Mouse (Mus musculus): ENCODE results near the gene Trem2. TPM values are rescaled to one million over a fixed set of nuclear protein-coding genes. Genes with fewer than 3 reads are reported as not detected.
"Not testable (repeated sequence)": the region's sequence is repeated elsewhere in the genome, so short reads cannot be mapped to it uniquely, and the experiment has no call there.

The Trem2 gene
- polyA plus RNA-seq (2015; fragmentation: Nextera tagmentation; extraction: Ambion mirVana): 2.4 and 2.9 TPM in 2 replicates

- Histone ChIP-seq H3K27me3 (no peaks in the 10 kb centered on the region), H3K9me3 (replicated peaks) (no peaks in the 10 kb centered on the region), H3K36me3 (no peaks in the 10 kb centered on the region), H3K4me3 (replicated peaks) (no peak within 1 kb of the TSS), H3K4me2 (no peak within 1 kb of the TSS), H3K27ac (no peak within 1 kb of the TSS), H3K4me1 (no peaks in the 10 kb centered on the region), H3K9ac (no peak within 1 kb of the TSS)
- ATAC-seq (replicated peaks; ENCODE audit: low FRiP score): no peak
- 77% methylated on average over 5 of the region's 5 CpGs for WGBS
Measured at GRCm38 (mm10) chr17:48346231-48346630, at the start of gene Trem2. Gene Trem2, plus strand, starts transcription at chr17:48346401.

- Histone ChIP-seq H3K4me3 (replicated peaks) (no peak within 1 kb of the TSS), H3K9me3 (replicated peaks) (no peaks in the 10 kb centered on the region), H3K27ac (no peak within 1 kb of the TSS), H3K4me1 (no peaks in the 10 kb centered on the region), H3K27me3 (no peaks in the 10 kb centered on the region), H3K36me3 (no peaks in the 10 kb centered on the region), H3K9ac (no peak within 1 kb of the TSS), H3K4me2 (no peak within 1 kb of the TSS)
- no peak; the same call in 1 of the 2 replicates for ATAC-seq (replicated peaks; ENCODE audit: low FRiP score)
- WGBS: 17% methylated on average over 3 of the region's 4 CpGs
Measured at GRCm38 (mm10) chr17:48299203-48299602, 47.0 kb upstream of the Trem2 start, which contains the start of gene Treml2. Gene Treml2, plus strand, starts transcription at chr17:48299498.

GRCm38 (mm10) chr17:48299756-48300155, 46.4 kb upstream of the Trem2 start:
- Histone ChIP-seq H3K27me3 (no peaks in the 10 kb centered on the region), H3K4me3 (replicated peaks) (no peak overlapping the region), H3K27ac (no peak overlapping the region), H3K4me2 (no peak overlapping the region), H3K9ac (no peak overlapping the region), H3K36me3 (no peaks in the 10 kb centered on the region), H3K9me3 (replicated peaks) (no peaks in the 10 kb centered on the region), H3K4me1 (no peaks in the 10 kb centered on the region)
- WGBS: 70% methylated on average over 4 of the region's 7 CpGs
- no peak for ATAC-seq (replicated peaks; ENCODE audit: low FRiP score)

DNA sequence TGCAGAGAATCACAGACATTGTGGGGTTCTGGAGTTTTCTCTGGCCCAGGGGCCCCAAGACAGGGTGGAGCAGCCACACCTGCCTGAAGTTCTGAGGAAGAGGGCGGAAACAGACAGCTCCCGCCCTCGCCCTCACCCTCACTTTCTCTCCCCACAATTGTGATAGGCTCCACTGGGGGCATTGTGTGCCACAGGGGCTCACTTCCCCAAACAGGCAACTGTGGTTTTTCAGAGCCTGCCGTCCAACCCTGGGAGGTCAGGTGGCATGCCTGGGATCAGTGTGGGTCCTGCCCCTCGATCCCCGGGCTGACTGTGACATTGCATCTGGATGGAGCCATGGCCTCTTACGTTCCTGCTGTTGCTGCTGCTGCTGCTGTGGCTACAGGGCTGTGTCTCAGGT, 46.0 kb upstream of the Trem2 start:
- H3K4me3 ChIP-seq (replicated peaks): no peak overlapping the region
- H3K4me2 ChIP-seq: no peak overlapping the region
- H3K36me3 ChIP-seq: no peaks in the 10 kb centered on the region
- H3K9ac ChIP-seq: no peak overlapping the region
- no peaks in the 10 kb centered on the region for H3K9me3 ChIP-seq (replicated peaks)
- 71% methylated on average over 7 of the region's 7 CpGs for WGBS
- H3K4me1 ChIP-seq: no peaks in the 10 kb centered on the region
- no peak overlapping the region for H3K27ac ChIP-seq
- no peaks in the 10 kb centered on the region for H3K27me3 ChIP-seq
- no peak for ATAC-seq (replicated peaks; ENCODE audit: low FRiP score)

DNA sequence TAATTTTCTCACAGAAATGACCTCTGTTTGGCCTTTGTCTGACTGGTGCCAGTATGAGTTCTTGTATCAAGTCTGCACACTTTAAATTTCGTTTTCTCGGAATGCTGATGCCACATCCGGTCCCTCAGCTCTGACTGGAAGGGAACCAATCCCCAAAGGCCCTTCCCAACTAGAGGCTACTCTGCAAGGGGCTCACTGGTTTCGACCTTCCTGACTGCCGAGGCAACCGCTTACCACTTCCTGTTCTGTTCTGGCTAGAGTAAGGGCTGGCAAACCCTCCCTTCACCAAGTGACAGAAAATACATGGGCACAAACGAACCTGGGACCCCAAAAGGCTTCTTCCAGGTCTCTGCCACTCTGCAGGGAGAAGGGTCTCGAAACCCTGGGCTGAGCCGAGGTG, 45.3 kb upstream of the Trem2 start:
- ATAC-seq (replicated peaks; ENCODE audit: low FRiP score): no peak
- Histone ChIP-seq H3K36me3 (no peaks in the 10 kb centered on the region), H3K4me1 (no peaks in the 10 kb centered on the region), H3K9me3 (replicated peaks) (no peaks in the 10 kb centered on the region), H3K9ac (no peak overlapping the region), H3K27ac (no peak overlapping the region), H3K4me2 (no peak overlapping the region), H3K27me3 (no peaks in the 10 kb centered on the region), H3K4me3 (replicated peaks) (no peak overlapping the region)
- WGBS: 77% methylated on average over 9 of the region's 9 CpGs

- Histone ChIP-seq H3K9ac (no peak overlapping the region), H3K4me2 (no peak overlapping the region), H3K27ac (no peak overlapping the region), H3K9me3 (replicated peaks) (no peaks in the 10 kb centered on the region), H3K4me1 (no peaks in the 10 kb centered on the region), H3K27me3 (no peaks in the 10 kb centered on the region), H3K4me3 (replicated peaks) (no peak overlapping the region), H3K36me3 (no peaks in the 10 kb centered on the region)
- ATAC-seq (replicated peaks; ENCODE audit: low FRiP score): no peak
- WGBS: 87% methylated on average over 5 of the region's 5 CpGs
Measured at GRCm38 (mm10) chr17:48301792-48302191, 44.4 kb upstream of the Trem2 start.

GRCm38 (mm10) chr17:48312124-48312523, 34.1 kb upstream of the Trem2 start:
- Histone ChIP-seq H3K9me3 (replicated peaks) (no peaks in the 10 kb centered on the region), H3K27ac (no peak overlapping the region), H3K27me3 (no peaks in the 10 kb centered on the region), H3K4me2 (no peak overlapping the region), H3K36me3 (no peaks in the 10 kb centered on the region), H3K4me3 (replicated peaks) (no peak overlapping the region), H3K4me1 (no peaks in the 10 kb centered on the region), H3K9ac (no peak overlapping the region)
- WGBS: 74% methylated on average over 2 of the region's 2 CpGs
- no peak for ATAC-seq (replicated peaks; ENCODE audit: low FRiP score)

DNA sequence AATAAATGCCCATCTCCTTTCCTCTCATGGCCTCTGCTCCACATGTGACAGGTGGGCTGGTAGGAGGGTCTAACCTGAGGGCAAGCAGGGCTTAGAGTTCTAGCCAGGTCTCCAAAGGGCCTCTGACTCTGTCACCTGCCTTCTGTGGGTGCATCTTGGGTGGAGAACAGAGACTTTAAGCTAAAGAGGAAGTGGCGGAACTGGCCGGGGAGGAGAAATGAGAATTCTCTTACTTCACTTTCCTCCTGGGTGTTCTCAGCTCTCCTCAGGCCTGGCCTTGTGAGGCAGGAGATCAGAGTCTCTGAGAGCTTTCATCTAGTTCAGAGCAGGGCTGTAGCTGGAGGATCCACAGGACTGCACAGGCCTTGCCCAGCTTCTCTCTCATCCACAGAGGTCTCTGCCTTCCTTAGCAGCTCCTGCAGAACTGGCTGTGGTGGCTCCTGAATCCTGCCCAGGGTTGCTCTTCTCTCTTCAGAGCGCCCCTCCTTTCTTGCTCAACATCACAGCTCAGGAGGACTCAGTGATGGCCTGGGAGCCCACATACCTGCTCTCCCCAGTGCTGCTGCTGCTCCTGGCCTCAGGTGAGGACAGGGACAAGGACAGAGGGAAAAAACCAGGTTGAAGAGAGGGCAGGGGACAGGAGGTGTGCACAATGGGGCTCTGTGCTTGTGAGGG, 30.2 kb upstream of the Trem2 start, which contains the start of gene B430306N03Rik:
TSS of gene B430306N03Rik (plus strand) at position 237 of the 675 bp plus-strand sequence.
- not testable (repeated sequence) for H3K9ac ChIP-seq; H3K4me2 ChIP-seq; H3K4me3 ChIP-seq (replicated peaks); H3K36me3 ChIP-seq; ATAC-seq (replicated peaks; ENCODE audit: low FRiP score); H3K27ac ChIP-seq; H3K27me3 ChIP-seq; H3K4me1 ChIP-seq; H3K9me3 ChIP-seq (replicated peaks)
- WGBS: 83% methylated on average over 3 of the region's 3 CpGs

DNA sequence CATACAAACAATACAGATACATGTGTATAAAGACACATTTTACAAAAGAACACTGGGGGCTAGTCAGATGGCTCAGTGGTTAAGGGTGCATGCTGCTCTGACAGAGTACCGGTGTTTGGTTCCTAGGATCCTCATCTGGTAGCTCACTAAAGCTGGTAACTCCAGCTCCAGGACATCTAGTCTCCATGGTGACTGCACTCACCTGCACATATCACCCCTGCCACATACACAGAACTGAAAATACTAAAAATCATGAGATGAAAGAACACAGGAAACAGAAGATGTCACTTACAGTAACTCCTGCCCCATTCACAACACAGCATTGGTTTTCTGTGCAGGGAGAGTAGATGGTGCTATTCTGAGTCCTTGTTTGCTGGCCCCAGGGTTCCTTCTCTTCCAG, 27.5 kb upstream of the Trem2 start:
- no peak overlapping the region for H3K27ac ChIP-seq
- 96% methylated on average over 1 of the region's 1 CpGs for WGBS
- ATAC-seq (replicated peaks; ENCODE audit: low FRiP score): no peak

DNA sequence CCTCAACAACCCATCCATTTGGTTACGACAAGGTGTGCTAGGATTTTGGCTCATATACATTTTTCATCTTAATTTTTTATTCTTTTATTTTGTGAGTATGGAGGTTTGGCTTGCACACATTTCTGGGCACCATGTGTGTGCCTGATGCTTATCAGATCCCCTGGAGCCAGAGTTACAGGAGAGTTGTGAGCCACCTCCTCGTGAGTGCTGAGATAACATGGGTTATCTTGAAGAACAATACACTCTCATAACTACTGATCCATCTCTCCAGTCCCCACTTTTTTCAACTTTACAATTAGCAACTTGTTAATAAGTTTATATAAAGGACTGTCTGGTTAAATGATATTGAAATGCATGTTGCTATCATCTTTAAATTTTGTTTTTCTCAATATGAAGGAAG, 24.9 kb upstream of the Trem2 start:
- no peak overlapping the region for H3K27ac ChIP-seq
- no peak overlapping the region for H3K4me2 ChIP-seq
- no peak overlapping the region for H3K4me3 ChIP-seq (replicated peaks)
- no peaks in the 10 kb centered on the region for H3K9me3 ChIP-seq (replicated peaks)
- H3K36me3 ChIP-seq: no peaks in the 10 kb centered on the region
- ATAC-seq (replicated peaks; ENCODE audit: low FRiP score): no peak
- no peaks in the 10 kb centered on the region for H3K27me3 ChIP-seq
- H3K4me1 ChIP-seq: no peaks in the 10 kb centered on the region
- 81% methylated on average over 2 of the region's 2 CpGs for WGBS
- H3K9ac ChIP-seq: no peak overlapping the region

More for the DNA sequence above, 27.5 kb upstream of the Trem2 start:
- Histone ChIP-seq H3K27me3 (no peaks in the 10 kb centered on the region), H3K9ac (no peak overlapping the region), H3K9me3 (replicated peaks) (no peaks in the 10 kb centered on the region), H3K4me1 (no peaks in the 10 kb centered on the region), H3K4me2 (no peak overlapping the region), H3K36me3 (no peaks in the 10 kb centered on the region), H3K4me3 (replicated peaks) (no peak overlapping the region)

DNA sequence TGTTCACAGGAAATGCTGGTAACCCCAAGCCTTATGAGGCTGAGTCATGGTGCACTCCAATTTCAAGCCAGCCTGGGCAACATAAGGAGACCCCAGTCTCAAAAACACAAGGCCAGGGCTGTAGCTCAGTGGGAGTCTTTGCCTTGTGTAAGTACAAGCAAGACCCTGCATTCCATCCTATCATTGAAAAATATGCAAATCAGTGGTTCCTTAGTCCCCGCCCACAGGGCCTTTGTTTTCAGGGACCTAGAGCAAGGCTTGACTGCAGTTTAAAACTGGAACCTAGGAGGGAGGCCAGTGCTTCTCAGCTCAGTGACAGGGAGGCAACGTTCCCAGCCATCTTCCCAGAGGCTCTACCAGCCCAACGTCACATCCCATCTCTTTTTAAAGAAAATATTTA, 23.0 kb upstream of the Trem2 start:
- H3K4me2 ChIP-seq: no peak overlapping the region
- no peak overlapping the region for H3K4me3 ChIP-seq (replicated peaks)
- H3K4me1 ChIP-seq: no peaks in the 10 kb centered on the region
- no peaks in the 10 kb centered on the region for H3K36me3 ChIP-seq
- no peaks in the 10 kb centered on the region for H3K27me3 ChIP-seq
- 74% methylated on average over 3 of the region's 3 CpGs for WGBS
- no peak overlapping the region for H3K9ac ChIP-seq
- H3K9me3 ChIP-seq (replicated peaks): no peaks in the 10 kb centered on the region
- no peak for ATAC-seq (replicated peaks; ENCODE audit: low FRiP score)
- no peak overlapping the region for H3K27ac ChIP-seq

DNA sequence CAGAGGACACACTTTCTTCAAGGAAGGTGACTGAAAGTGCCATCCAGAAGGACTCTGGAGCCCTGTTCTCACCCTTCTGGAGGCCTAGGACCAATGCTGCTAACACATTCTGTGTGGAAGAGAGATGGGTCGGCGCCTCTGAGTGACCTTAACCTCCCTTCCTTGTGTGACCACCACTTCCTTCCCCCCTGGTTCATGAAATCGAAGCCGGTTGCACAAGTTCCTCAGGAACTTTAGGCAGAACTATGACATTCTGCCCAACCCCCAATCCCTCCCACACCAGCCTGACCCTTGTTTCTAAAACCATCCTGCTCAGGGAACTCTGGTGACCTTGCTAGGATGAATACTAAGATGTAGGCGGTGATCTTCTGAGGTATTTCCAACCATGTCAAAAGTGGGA, 21.9 kb upstream of the Trem2 start:
- Histone ChIP-seq H3K9ac (no peak overlapping the region), H3K27me3 (no peaks in the 10 kb centered on the region), H3K27ac (no peak overlapping the region), H3K36me3 (no peaks in the 10 kb centered on the region), H3K4me2 (no peak overlapping the region), H3K4me3 (replicated peaks) (no peak overlapping the region), H3K4me1 (no peaks in the 10 kb centered on the region), H3K9me3 (replicated peaks) (no peaks in the 10 kb centered on the region)
- WGBS: 74% methylated on average over 5 of the region's 5 CpGs
- no peak for ATAC-seq (replicated peaks; ENCODE audit: low FRiP score)

DNA sequence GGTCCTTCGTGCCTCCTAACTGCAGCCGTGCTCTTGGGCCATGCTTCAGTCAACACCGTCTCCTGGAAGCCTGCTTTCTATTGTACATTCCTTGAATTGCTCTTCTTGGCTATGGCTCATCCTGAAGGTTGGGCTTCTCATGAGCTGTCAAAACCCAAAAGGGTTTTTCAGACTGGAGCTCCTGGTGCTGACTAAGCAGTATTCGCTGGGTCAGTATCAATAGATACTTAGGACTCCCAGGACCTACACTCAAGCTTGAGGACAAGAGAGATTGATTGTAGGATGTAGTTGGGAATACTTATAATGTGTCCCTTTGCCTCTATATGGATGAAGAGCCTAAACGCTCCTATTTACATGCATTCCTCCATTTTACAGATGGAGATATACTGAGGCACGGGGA, 21.1 kb upstream of the Trem2 start:
- ATAC-seq (replicated peaks; ENCODE audit: low FRiP score): no peak
- no peak overlapping the region for H3K4me3 ChIP-seq (replicated peaks)
- no peak overlapping the region for H3K9ac ChIP-seq
- no peaks in the 10 kb centered on the region for H3K27me3 ChIP-seq
- H3K4me2 ChIP-seq: no peak overlapping the region
- H3K9me3 ChIP-seq (replicated peaks): no peaks in the 10 kb centered on the region
- H3K27ac ChIP-seq: no peak overlapping the region
- H3K36me3 ChIP-seq: no peaks in the 10 kb centered on the region
- H3K4me1 ChIP-seq: no peaks in the 10 kb centered on the region
- WGBS: 93% methylated on average over 6 of the region's 6 CpGs

Data from kidney, embryonic 15.5 days (tissue).